Mouse (Mus musculus): ENCODE measurements at regions not wholly inside any gene's neighbourhood (a gene's known extent, or its start where the extent isn't known, plus 50 kb on each side); places are given as distances from the start of the nearest gene placed in this dataset.
A peak's percentile ranks its signal among the peaks of the same experiment; 100 is the strongest.

DNA sequence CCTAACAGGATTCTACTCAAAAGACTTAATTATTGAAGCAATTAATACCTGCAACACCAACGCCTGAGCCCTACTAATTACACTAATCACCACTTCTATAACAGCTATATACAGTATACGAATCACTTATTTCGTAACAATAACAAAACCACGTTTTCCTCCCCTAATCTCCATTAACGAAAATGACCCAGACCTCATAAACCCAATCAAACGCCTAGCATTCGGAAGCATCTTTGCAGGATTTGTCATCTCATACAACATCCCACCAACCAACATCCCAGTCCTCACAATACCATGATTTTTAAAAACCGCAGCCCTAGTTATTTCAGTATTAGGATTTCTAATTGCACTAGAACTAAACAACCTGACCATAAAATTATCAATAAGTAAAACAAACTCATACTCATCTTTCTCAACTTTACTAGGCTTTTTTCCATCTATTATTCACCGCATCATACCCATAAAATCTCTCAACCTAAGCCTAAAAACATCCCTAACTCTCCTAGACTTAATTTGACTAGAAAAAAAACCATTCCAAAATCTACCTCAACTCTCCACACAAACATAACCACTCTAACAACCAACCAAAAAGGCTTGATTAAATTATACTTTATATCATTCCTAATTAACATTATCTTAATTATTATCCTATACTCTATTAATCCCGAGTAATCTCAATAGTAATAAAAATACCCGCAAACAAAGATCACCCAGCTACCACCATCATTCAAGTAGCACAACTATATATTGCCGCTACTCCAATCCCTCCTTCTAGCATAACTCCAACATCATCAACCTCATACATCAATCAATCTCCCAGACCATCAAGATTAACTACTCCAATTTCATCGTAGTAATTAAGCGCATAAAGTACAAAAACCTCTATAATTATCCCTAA, 830.9 kb upstream of the Tyrp1 start:
- no peak for DNase-seq (ENCODE audit: low spot score in 2 of 2)

DNA sequence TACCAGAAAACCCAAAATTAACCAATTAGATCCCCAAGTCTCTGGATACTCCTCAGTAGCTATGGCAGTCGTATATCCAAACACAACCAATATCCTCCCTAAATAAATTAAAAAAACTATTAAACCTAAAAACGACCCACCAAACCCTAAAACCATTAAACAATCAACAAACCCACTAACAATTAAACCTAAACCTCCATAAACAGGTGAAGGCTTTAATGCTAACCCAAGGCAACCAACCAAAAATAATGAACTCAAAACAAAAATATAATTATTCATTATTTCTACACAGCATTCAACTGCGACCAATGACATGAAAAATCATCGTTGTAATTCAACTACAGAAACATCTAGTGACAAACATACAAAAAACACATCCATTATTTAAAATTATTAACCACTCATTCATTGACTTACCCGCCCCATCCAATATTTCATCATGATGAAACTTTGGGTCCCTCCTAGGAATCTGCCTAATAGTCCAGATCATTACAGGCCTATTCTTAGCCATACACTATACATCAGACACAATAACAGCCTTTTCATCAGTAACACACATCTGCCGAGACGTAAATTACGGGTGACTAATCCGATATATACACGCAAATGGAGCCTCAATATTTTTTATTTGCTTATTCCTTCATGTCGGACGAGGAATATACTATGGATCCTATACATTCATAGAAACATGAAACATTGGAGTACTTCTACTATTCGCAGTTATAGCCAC, 830.1 kb upstream of the Tyrp1 start:
- no peak for DNase-seq (ENCODE audit: low spot score in 2 of 2)

DNA sequence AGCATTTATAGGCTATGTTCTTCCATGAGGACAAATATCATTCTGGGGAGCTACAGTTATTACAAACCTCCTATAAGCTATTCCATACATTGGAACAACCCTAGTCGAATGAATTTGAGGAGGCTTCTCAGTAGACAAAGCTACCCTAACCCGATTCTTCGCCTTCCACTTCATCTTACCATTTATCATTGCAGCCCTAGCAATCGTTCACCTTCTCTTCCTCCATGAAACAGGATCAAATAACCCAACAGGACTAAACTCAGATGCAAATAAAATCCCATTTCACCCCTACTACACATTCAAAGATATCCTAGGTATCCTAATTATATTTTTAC, 829.6 kb upstream of the Tyrp1 start:
- no peak for DNase-seq (ENCODE audit: low spot score in 2 of 2)

DNA sequence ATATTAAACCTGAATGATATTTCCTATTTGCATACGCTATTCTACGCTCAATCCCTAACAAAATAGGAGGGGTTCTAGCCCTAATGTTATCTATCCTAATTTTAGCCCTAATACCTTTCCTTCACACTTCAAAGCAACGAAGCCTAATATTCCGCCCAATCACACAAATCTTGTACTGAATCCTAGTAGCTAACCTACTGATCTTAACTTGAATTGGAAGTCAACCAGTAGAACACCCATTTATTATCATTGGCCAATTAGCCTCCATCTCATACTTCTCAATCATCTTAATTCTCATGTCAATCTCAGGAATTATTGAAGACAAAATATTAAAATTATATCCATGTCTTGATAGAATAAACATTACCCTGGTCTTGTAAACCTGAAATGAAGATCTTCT, 829.1 kb upstream of the Tyrp1 start:
- no peak for DNase-seq (ENCODE audit: low spot score in 2 of 2)

DNA sequence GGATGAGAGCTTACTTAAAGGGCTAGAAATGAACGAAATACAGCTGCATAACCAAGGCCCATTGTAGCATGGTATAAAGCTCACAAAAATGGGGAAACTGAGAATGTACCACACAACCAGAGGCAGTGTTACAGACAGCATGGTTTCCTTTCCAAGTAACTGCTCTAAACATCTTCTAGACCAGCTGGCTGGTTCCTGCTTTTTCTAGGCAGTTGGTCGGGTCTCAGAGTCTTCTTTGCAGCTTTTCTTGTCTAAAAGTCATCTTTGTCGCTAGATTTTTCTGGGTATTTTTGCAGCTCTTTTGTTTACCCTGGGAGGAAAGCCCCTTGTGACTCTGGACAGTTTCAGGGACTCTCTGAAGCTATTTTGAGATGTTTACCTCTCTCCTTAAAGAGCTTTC, 806.0 kb upstream of the Tyrp1 start:
- DNase-seq (ENCODE audit: low spot score in 2 of 2) = no peak

DNA sequence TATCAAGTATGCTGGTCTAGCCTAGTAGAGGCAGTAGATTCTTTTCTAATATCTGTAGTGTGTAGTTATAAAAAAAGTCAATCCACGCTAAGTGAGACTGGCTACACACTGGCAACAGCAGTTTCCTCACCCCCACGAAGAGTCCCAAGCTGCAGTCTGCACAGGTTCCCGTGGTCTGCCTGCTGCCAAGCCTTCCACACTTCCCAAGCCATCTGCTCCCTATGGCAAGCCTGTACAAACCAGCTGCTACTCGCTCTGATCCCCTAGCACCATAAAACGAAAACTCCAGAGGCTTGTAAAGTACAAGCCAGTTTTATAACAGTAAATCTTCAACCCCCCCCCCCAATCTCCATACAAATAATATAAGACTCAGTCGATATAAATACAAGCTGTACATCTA, 786.0 kb upstream of the Tyrp1 start:
- peak; percentile 78 to 89 for DNase-seq (ENCODE audit: low spot score in 2 of 2)

Data from layer of hippocampus, adult 18-20 months (tissue).